10 mouse cellular contexts compared by ENCODE assay signal in genomic region chr5:143059182-143059581, GRCm38 (mm10). TPM values are rescaled to one million over a fixed set of nuclear protein-coding genes. Genes with fewer than 3 reads are reported as not detected.
DNase-seq lines count a peak whose midpoint lies in the region; ATAC-seq and TF ChIP-seq lines count a peak whose summit lies in the region.
"Had no signal": no experiment of that assay in that cellular context is flagged by ENCODE, and none has a peak within 500 bp of the region (broad histone marks: within the 10 kb centered on the region; RNA-seq: fewer than 3 reads in every experiment).

No protein-coding gene starts in this region.

- TF ChIP-seq CTCF in kidney, adult 2 months (conservative IDR thresholded peaks at IDR 0.05; ENCODE audit: insufficient read depth, insufficient read length, low read depth, low read length) = no peak
- no peak for TF ChIP-seq CTCF in liver, embryonic 14.5 days (IDR thresholded peaks at IDR 0.05; ENCODE audit: low read depth)

- H3K27ac ChIP-seq in kidney, adult 2 months (ENCODE audit: insufficient read depth, low read depth, low read length) = peak overlapping the region; percentile 41; the same call in 1 of the 2 replicates
- H3K27ac ChIP-seq in liver, embryonic 14.5 days = peak overlapping the region; percentile 95

- peak overlapping the region; percentile 67 for H3K9ac ChIP-seq in liver, embryonic 14.5 days (replicated peaks)

- H3K4me1 ChIP-seq in kidney, adult 2 months (ENCODE audit: control insufficient read depth, insufficient read depth, low read length) = peaks cover 4% of the 10 kb centered on the region; the same call in 1 of the 2 replicates
- peaks cover 76 to 78% of the 10 kb centered on the region in 2 experiments for H3K4me1 ChIP-seq in liver, embryonic 14.5 days (replicated peaks; ENCODE audit: control insufficient read depth in 2 of 2, insufficient read depth in 2 of 2, low read length in 1 of 2)

- H3K9me3 ChIP-seq in liver, embryonic 14.5 days (ENCODE audit: control insufficient read depth, low read length) = no peaks in the 10 kb centered on the region

- H3K4me3 ChIP-seq in kidney, adult 2 months (ENCODE audit: insufficient read depth, low read depth, low read length) = no peak overlapping the region
- H3K4me3 ChIP-seq in liver, embryonic 14.5 days (ENCODE audit: insufficient read depth in 1 of 2, low read depth in 2 of 2, low read length in 2 of 2) = no peak overlapping the region

- peak; percentile 48; the same call in 1 of the 2 replicates for TF ChIP-seq EP300 in liver, embryonic 14.5 days (IDR thresholded peaks at IDR 0.05; ENCODE audit: low read depth)

- peak; percentile 6 for DNase-seq in adrenal gland, postnatal 10 days
- no peak for DNase-seq in adrenal gland, adult 8-10 months
- no peak for DNase-seq in kidney, adult 2 months
- no peak for DNase-seq in kidney, postnatal 10 days
- DNase-seq in c-Kit-positive CD71-positive TER-119-positive erythroid progenitor cells, embryonic 14.5 days (ENCODE audit: low spot score) = peak; percentile 64
- peak; percentile 54 to 66 (median 64) for DNase-seq in liver, embryonic 14.5 days (ENCODE audit: low read depth in 3 of 3, low spot score in 3 of 3)
- DNase-seq in ovary, postnatal 36 days (ENCODE audit: low spot score) = no peak
- no peak for DNase-seq in right cerebral cortex, adult 18-20 months
- DNase-seq: cerebellum, adult 18-20 months had no signal

- H3K27me3 ChIP-seq in kidney, adult 2 months (replicated peaks; ENCODE audit: control insufficient read depth, insufficient read depth, low read length) = no peaks in the 10 kb centered on the region
- no peaks in the 10 kb centered on the region for H3K27me3 ChIP-seq in liver, embryonic 14.5 days (ENCODE audit: control insufficient read depth, insufficient read depth, low read length)

- peak; percentile 70 for ATAC-seq in liver, embryonic 14.5 days (ENCODE audit: insufficient read depth)

- H3K36me3 ChIP-seq in kidney, adult 2 months (ENCODE audit: control insufficient read depth, insufficient read depth, low read length) = peaks cover 6% of the 10 kb centered on the region; the same call in 1 of the 2 replicates
- H3K36me3 ChIP-seq in liver, embryonic 14.5 days (replicated peaks; ENCODE audit: control insufficient read depth, insufficient read depth, low read depth) = peaks cover 8% of the 10 kb centered on the region

- TF ChIP-seq POLR2A in kidney, adult 2 months (IDR thresholded peaks at IDR 0.05; ENCODE audit: low read depth, low read length) = no peak

- peak overlapping the region; percentile 79 for H3K4me2 ChIP-seq in liver, embryonic 14.5 days (ENCODE audit: low read depth)
- H3K4me2 ChIP-seq: midbrain, embryonic 11.5 days had no signal

RNA-seq across cellular contexts. Expression of gene Rnf216, which starts 53.6 kb away (rescaled TPM):
- 10 to 100 TPM; 35.8 to 48.3 TPM for total RNA-seq in adrenal gland, postnatal 10 days (2021)
- 10 to 100 TPM; 41.7 to 58.3 (median 53.6) TPM for total RNA-seq in adrenal gland, adult 8-10 months (2022)
- 22.7 and 23.5 TPM in 2 replicates for polyA plus RNA-seq in kidney, adult 2 months (2012; rRNA removed)
- polyA plus RNA-seq in liver, embryonic 14.5 days (2012; rRNA removed) = 8.7 and 9.7 TPM in 2 replicates
- 10.8 and 12.3 TPM in 2 replicates for polyA plus RNA-seq in liver, embryonic 14.5 days (2014; fragmentation: Nextera tagmentation; extraction: Ambion mirVana)

Comparison
In these comparisons a context has a peak if more than half of its experiments do, and no peak if none do; other contexts are left out.
1. DNase-seq: peak in adrenal gland, postnatal 10 days (single experiment), c-Kit-positive CD71-positive TER-119-positive erythroid progenitor cells, embryonic 14.5 days (single experiment) and liver, embryonic 14.5 days (3 of 3); none in adrenal gland, adult 8-10 months (single experiment), kidney, adult 2 months (single experiment), kidney, postnatal 10 days (single experiment), ovary, postnatal 36 days (single experiment) and right cerebral cortex, adult 18-20 months (single experiment).